Mouse (Mus musculus) embryonic stem cell, embryonic (primary cell): Measurements from ENCODE around the gene Gm7137.
"Not testable (repeated sequence)": the region's sequence is repeated elsewhere in the genome, so short reads cannot be mapped to it uniquely, and the experiment has no call there.

ENCODE experiments used
- CTCF ChIA-PET, 4 experiments: fragments of 300-600 bp in 2 of 4; fragments of 350-600 bp in 2 of 4; sonication (Branson Sonifier 250); formaldehyde crosslinking; loops; one replicate each; lab custom pipeline; 2022; ENCODE audit warnings: inconsistent platforms in 2 of 4; lab: Charles Lee
- POLR2A ChIA-PET, 4 experiments: fragments of 300-600 bp in 2 of 4; fragments of 350-600 bp in 2 of 4; sonication (Branson Sonifier 250); formaldehyde crosslinking; loops; one replicate each; lab custom pipeline; 2022; ENCODE audit warnings: antibody characterized with exemption in 4 of 4, inconsistent platforms in 1 of 4; lab: Charles Lee

Gm7137 gene

DNA sequence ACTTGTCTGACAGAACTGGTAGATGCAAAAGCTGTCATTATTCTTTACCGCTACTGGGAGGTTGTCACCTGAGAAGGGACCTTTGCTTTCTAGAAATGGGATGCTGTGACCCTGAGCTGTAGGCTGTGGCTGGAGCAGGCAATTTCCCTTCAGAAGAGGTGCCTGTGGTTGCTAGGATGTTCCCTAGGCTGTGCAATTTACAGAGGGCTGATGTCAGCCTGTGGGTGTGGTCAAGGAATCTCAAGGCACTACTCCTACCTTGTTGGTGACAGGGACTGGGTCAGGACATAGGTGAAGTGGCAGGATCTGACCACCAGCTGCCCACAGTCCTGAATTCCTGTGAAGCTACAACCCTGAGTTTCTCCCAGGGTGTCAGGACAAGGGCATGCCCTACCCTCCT is 18.3 kb downstream of the Gm7137 start:
- CTCF ChIA-PET, result no interaction called here
- POLR2A ChIA-PET, result no interaction called here

DNA sequence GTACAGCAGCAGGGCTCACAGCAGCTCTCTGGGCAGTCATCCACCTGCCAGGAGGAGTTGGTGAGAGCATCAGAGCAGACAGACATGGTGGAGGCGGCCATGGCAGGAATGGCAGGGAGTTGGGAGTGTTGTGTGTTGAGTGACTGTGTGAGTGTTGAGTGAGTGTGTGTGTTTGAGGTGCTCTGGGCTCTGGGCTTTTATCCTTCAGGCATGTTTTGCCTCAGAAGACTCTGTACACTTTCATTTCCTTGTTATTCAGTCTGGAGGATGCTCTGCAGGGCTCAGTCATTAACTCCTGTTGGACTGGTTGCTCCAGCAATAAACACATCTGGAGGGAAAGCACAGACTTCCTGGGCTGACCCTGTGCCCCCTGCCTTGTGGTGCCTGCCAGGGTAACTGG is 28.4 kb downstream of the Gm7137 start, which contains the start of gene Gm3233:
TSS of gene Gm3233 (minus strand) at position 101 of the 400 bp plus-strand sequence.
- POLR2A ChIA-PET, result not testable (repeated sequence)

DNA sequence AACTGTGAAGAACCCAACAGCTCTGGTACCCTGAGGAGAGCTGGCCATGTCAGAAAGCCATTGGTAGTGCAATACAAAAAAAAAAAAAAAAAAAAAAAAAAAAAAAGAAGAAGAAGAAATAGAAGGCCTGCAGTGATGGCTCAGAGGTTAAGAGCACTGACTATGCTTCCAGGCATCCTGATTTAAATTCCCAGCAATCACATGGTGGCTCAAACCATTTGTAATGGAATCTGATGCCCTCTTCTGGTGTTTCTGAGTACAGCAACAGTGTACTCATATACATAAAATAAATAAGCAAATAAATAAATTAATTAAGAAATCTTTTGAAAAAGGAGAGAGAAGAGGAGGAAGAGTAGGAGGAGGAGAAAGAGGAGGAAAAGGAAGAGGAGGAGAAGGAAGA is 34.6 kb downstream of the Gm7137 start:
- POLR2A ChIA-PET, result no interaction called here
- CTCF ChIA-PET, result interaction anchor here (0.6 to 1.9 kb wide), 13 partner anchors 56 to 1897 kb away, joined by 3 to 10 read pairs (median 5); partner anchors contain the start of gene Krtap10-10 (in 1 of the 4)

More for the DNA sequence above, 28.4 kb downstream of the Gm7137 start, which contains the start of gene Gm3233:
- CTCF ChIA-PET, result not testable (repeated sequence)

GRCm38 (mm10) chr10:77752312-77752711 is 35.7 kb downstream of the Gm7137 start:
- CTCF ChIA-PET, result interaction anchor here (0.6 to 1.9 kb wide), 5 partner anchors 125 to 249 kb away, joined by 4 to 7 read pairs (median 5); no protein-coding TSS in a partner anchor
- POLR2A ChIA-PET, result not testable (repeated sequence)

- POLR2A ChIA-PET, result not testable (repeated sequence)
- CTCF ChIA-PET, result interaction anchor here in 1 of 4 experiments (1.8 kb wide), 1 partner anchor 27 kb away, joined by 5 read pairs; no protein-coding TSS in a partner anchor
Observed at GRCm38 (mm10) chr10:77751254-77751653, 36.7 kb downstream of the Gm7137 start, which contains the start of gene Gm9736. Gm9736 (minus strand) TSS chr10:77751354.

- POLR2A ChIA-PET, result not testable (repeated sequence)
- CTCF ChIA-PET, result interaction anchor here in 1 of 4 experiments (1.8 kb wide), 1 partner anchor 26 kb away, joined by 5 read pairs; no protein-coding TSS in a partner anchor
Observed at GRCm38 (mm10) chr10:77750686-77751085, 37.3 kb downstream of the Gm7137 start.

DNA sequence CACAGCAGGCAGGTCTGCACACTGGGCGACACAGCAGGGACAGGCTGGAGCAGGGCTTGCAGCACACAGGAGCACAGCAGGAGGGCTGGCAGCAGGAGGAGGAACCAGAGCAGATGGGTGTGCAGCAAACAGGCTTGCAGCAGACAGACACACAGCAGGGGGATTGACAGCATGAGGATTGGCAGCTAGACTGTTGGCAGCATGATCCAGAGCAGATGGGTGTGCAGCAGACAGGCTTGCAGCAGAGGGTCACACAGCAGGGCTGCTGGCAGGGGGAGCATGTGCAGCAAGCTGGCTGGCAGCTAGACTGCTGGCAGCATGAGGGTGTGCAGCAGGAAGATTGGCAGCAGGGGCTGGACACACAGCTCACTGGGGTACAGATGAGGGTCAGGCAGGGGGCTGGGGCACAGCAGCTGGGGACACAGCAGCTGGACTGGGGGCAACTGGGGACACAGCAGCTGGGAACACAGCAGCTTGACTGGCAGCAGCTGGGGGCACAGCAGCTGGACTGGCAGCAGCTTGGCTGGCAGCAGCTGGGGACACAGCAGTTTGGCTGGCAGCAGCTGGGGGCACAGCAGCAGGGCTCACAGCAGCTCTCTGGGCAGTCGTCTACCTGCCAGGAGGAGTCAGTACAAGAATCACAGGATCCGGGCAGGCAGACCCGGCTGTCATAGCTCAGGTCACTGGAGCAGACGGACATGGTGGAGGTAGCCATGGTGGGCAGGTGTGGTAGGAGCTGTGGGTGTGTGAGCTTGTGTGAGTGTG is 45.9 kb downstream of the Gm7137 start, which contains the start of gene Gm18596:
TSS of gene Gm18596 (minus strand) at position 715 of the 765 bp plus-strand sequence.
- POLR2A ChIA-PET, result not testable (repeated sequence)
- CTCF ChIA-PET, result interaction anchor here (0.5 to 2.4 kb wide), 5 partner anchors 13 to 278 kb away, joined by 3 to 11 read pairs (median 4); partner anchors contain the start of gene Gm19402 (in 1 of the 4)

GRCm38 (mm10) chr10:77738929-77739328 is 49.1 kb downstream of the Gm7137 start:
- CTCF ChIA-PET, result interaction anchor here in 2 of 4 experiments (0.6 to 1.6 kb wide), 2 partner anchors 10 to 641 kb away, joined by 8 to 9 read pairs; no protein-coding TSS in a partner anchor
- POLR2A ChIA-PET, result no interaction called here
